Mouse (Mus musculus) R1 (cell line): ENCODE results near the gene Cdk5rap3.
A peak's percentile ranks its signal among the peaks of the same experiment; 100 is the strongest.

Source experiments
- DNase-seq: peaks from one replicate; pipeline ENCODE4 v3.0.0-alpha.2; 2018; ENCODE audit warnings: low read depth, low spot score

The Cdk5rap3 gene

GRCm38 (mm10) chr11:96933562-96934276 lies 17.4 kb upstream of the Cdk5rap3 start:
- no peak for DNase-seq

- no peak for DNase-seq
These were observed 15.2 kb upstream of the Cdk5rap3 start for GRCm38 (mm10) chr11:96931327-96932062.

GRCm38 (mm10) chr11:96929766-96930331 lies 13.6 kb upstream of the Cdk5rap3 start:
- DNase-seq = no peak

- DNase-seq = peak; percentile 35
These were observed 12.9 kb upstream of the Cdk5rap3 start for GRCm38 (mm10) chr11:96929096-96929765.

- no peak for DNase-seq
These were observed 12.4 kb upstream of the Cdk5rap3 start for GRCm38 (mm10) chr11:96928691-96929090.

GRCm38 (mm10) chr11:96928088-96928487 lies 11.8 kb upstream of the Cdk5rap3 start, which contains the start of gene Prr15l:
Gene Prr15l, plus strand, starts transcription at chr11:96928104.
- no peak for DNase-seq

GRCm38 (mm10) chr11:96926587-96926986 lies 10.3 kb upstream of the Cdk5rap3 start:
- DNase-seq = no peak

GRCm38 (mm10) chr11:96925469-96926148 lies 9.3 kb upstream of the Cdk5rap3 start:
- DNase-seq = no peak

GRCm38 (mm10) chr11:96924861-96925260 lies 8.6 kb upstream of the Cdk5rap3 start:
- no peak for DNase-seq

- DNase-seq = no peak
These were observed 2.7 kb upstream of the Cdk5rap3 start for GRCm38 (mm10) chr11:96919003-96919402.

- no peak for DNase-seq
These were observed 1.1 kb upstream of the Cdk5rap3 start for GRCm38 (mm10) chr11:96917415-96917814.

GRCm38 (mm10) chr11:96916885-96917396 lies 645 bp upstream of the Cdk5rap3 start:
- no peak for DNase-seq

- no peak for DNase-seq
These were observed 3.6 kb downstream of the Cdk5rap3 start for GRCm38 (mm10) chr11:96912682-96913081.

- DNase-seq = peak; percentile 85
These were observed 6.3 kb downstream of the Cdk5rap3 start for GRCm38 (mm10) chr11:96910003-96910402.

- DNase-seq = no peak
These were observed 7.7 kb downstream of the Cdk5rap3 start for GRCm38 (mm10) chr11:96908594-96908993.

GRCm38 (mm10) chr11:96906431-96907161 lies 9.7 kb downstream of the Cdk5rap3 start:
- DNase-seq = no peak

- peak; percentile 37 for DNase-seq
These were observed 13.4 kb downstream of the Cdk5rap3 start for GRCm38 (mm10) chr11:96902639-96903635.

GRCm38 (mm10) chr11:96901332-96901731 lies 15.0 kb downstream of the Cdk5rap3 start:
- no peak for DNase-seq
